8 mouse cellular contexts compared by ENCODE assay signal in genomic region chr11:88404247-88404677, GRCm38 (mm10).
DNase-seq lines count a peak whose midpoint lies in the region; ATAC-seq lines count a peak whose summit lies in the region.

No protein-coding gene starts in this region.

- peak overlapping the region; percentile 86 for H3K27ac ChIP-seq in heart, embryonic 11.5 days (ENCODE audit: low read depth, low read length)
- H3K27ac ChIP-seq in embryonic facial prominence, embryonic 10.5 days (replicated peaks), result peak overlapping the region; percentile 63
- peak overlapping the region; percentile 89 for H3K27ac ChIP-seq in intestine, embryonic 15.5 days
- H3K27ac ChIP-seq in neural tube, embryonic 14.5 days (ENCODE audit: low read depth, low read length), result peak overlapping the region; percentile 67

- H3K27me3 ChIP-seq in heart, embryonic 11.5 days (ENCODE audit: control insufficient read depth, insufficient read depth, low read length), result no peaks in the 10 kb centered on the region
- H3K27me3 ChIP-seq in embryonic facial prominence, embryonic 10.5 days (replicated peaks; ENCODE audit: low read depth, poor library complexity, severe bottlenecking), result peaks cover 10% of the 10 kb centered on the region; the same call in 1 of the 2 replicates
- no peaks in the 10 kb centered on the region for H3K27me3 ChIP-seq in intestine, embryonic 15.5 days (replicated peaks)
- no peaks in the 10 kb centered on the region for H3K27me3 ChIP-seq in neural tube, embryonic 14.5 days (ENCODE audit: control insufficient read depth, insufficient read depth, low read length)

- no peak for DNase-seq in heart, adult 9 months (ENCODE audit: low spot score in 2 of 2)
- DNase-seq in embryonic facial prominence, embryonic 10.5 days (ENCODE audit: low spot score), result no peak
- DNase-seq in left cerebral cortex, postnatal 4 days, result no peak
- DNase-seq in left cerebral cortex, postnatal 10 days (ENCODE audit: extremely low spot score in 1 of 2, low spot score in 2 of 2), result no peak

- peak overlapping the region; percentile 51; the same call in 1 of the 2 replicates for H3K4me2 ChIP-seq in heart, embryonic 11.5 days
- H3K4me2 ChIP-seq in intestine, embryonic 15.5 days (replicated peaks), result peak overlapping the region; percentile 46
- H3K4me2 ChIP-seq in neural tube, embryonic 14.5 days (ENCODE audit: low read depth, low read length), result peak overlapping the region; percentile 20; the same call in 1 of the 2 replicates

- H3K9ac ChIP-seq in heart, embryonic 11.5 days (ENCODE audit: low read depth, low read length), result peak overlapping the region; percentile 58; the same call in 1 of the 2 replicates
- peak overlapping the region; percentile 18; the same call in 1 of the 2 replicates for H3K9ac ChIP-seq in intestine, embryonic 15.5 days
- H3K9ac ChIP-seq in neural tube, embryonic 14.5 days (replicated peaks; ENCODE audit: low read depth, low read length), result 0 out of 2 replicates have a peak overlapping the region, but pooled peaks have one; percentile 34

- no peak overlapping the region for H3K4me3 ChIP-seq in heart, embryonic 11.5 days (ENCODE audit: low read depth, low read length)
- H3K4me3 ChIP-seq in embryonic facial prominence, embryonic 10.5 days, result no peak overlapping the region
- peak overlapping the region; percentile 7; the same call in 1 of the 2 replicates for H3K4me3 ChIP-seq in intestine, embryonic 15.5 days (replicated peaks)
- H3K4me3 ChIP-seq in neural tube, embryonic 14.5 days (ENCODE audit: low read depth, low read length), result no peak overlapping the region

- ATAC-seq in heart, embryonic 11.5 days (replicated peaks; ENCODE audit: insufficient number of reproducible peaks, low FRiP score, low TSS enrichment), result no peak
- ATAC-seq in intestine, embryonic 15.5 days, result peak; percentile 91
- ATAC-seq in neural tube, embryonic 14.5 days (ENCODE audit: low read depth), result peak; percentile 4; the same call in 1 of the 2 replicates
- ATAC-seq in granulocyte monocyte progenitor cell, adult 5-6 weeks (replicated peaks; ENCODE audit: poor library complexity, severe bottlenecking), result no peak

- no peaks in the 10 kb centered on the region for H3K9me3 ChIP-seq in heart, embryonic 11.5 days (replicated peaks; ENCODE audit: control insufficient read depth, low read length)
- H3K9me3 ChIP-seq in embryonic facial prominence, embryonic 10.5 days, result no peaks in the 10 kb centered on the region
- no peaks in the 10 kb centered on the region for H3K9me3 ChIP-seq in intestine, embryonic 15.5 days
- no peaks in the 10 kb centered on the region for H3K9me3 ChIP-seq in neural tube, embryonic 14.5 days (ENCODE audit: control insufficient read depth, low read length)

- no peaks in the 10 kb centered on the region for H3K36me3 ChIP-seq in heart, embryonic 11.5 days (ENCODE audit: control insufficient read depth, insufficient read depth, low read length)
- peaks cover 68% of the 10 kb centered on the region for H3K36me3 ChIP-seq in embryonic facial prominence, embryonic 10.5 days (replicated peaks)
- H3K36me3 ChIP-seq in intestine, embryonic 15.5 days, result no peaks in the 10 kb centered on the region
- no peaks in the 10 kb centered on the region for H3K36me3 ChIP-seq in neural tube, embryonic 14.5 days (ENCODE audit: control insufficient read depth, insufficient read depth, low read length)

- 60% methylated on average over 5 of the region's 5 CpGs for WGBS in heart, embryonic 11.5 days (ENCODE audit: insufficient replicate concordance)
- 81% methylated on average over 5 of the region's 5 CpGs for WGBS in embryonic facial prominence, embryonic 10.5 days
- whole genome bisulfite sequencing in intestine, embryonic 15.5 days, result 43% methylated on average over 5 of the region's 5 CpGs
- 48% methylated on average over 5 of the region's 5 CpGs for WGBS in neural tube, embryonic 14.5 days

- intact Hi-C loops in left cerebral cortex, postnatal 4 days (cut with DNase I), result no loop called here
- intact Hi-C loops in left cerebral cortex, postnatal 10 days (cut with DNase I), result no loop called here

- H3K4me1 ChIP-seq in heart, embryonic 11.5 days (ENCODE audit: control insufficient read depth, insufficient read depth, low read length), result peaks cover 66% of the 10 kb centered on the region
- peaks cover 65% of the 10 kb centered on the region for H3K4me1 ChIP-seq in embryonic facial prominence, embryonic 10.5 days
- H3K4me1 ChIP-seq in intestine, embryonic 15.5 days (replicated peaks), result peaks cover 66% of the 10 kb centered on the region
- H3K4me1 ChIP-seq in neural tube, embryonic 14.5 days (ENCODE audit: control insufficient read depth, insufficient read depth, low read length), result peaks cover 53% of the 10 kb centered on the region

Comparison
In these comparisons a context has a peak if more than half of its experiments do, and no peak if none do; other contexts are left out.
1. ATAC-seq: peak in intestine, embryonic 15.5 days (single experiment) and neural tube, embryonic 14.5 days (single experiment); none in heart, embryonic 11.5 days (single experiment) and granulocyte monocyte progenitor cell, adult 5-6 weeks (single experiment).
2. Peak in every context shown above with its lines, with median percentiles within 50 percentile points of each other: H3K27ac ChIP-seq, H3K4me2 ChIP-seq and H3K9ac ChIP-seq.